Mouse (Mus musculus): ENCODE data around the gene Hscb. TPM values are rescaled to one million over a fixed set of nuclear protein-coding genes. Genes with fewer than 3 reads are reported as not detected.
"Not testable (repeated sequence)": the region's sequence is repeated elsewhere in the genome, so short reads cannot be mapped to it uniquely, and the experiment has no call there.

Hscb gene
- polyA plus RNA-seq, 1 experiment from 2014 or later = 41.5 TPM

- H3K27ac ChIP-seq (ENCODE audit: low read depth) = peak overlapping the region; percentile 83
- peak overlapping the region; percentile 93 for H3K4me2 ChIP-seq (ENCODE audit: low read depth, low read length)
- WGBS (ENCODE audit: insufficient replicate concordance) = 4% methylated on average over 28 of the region's 28 CpGs
- H3K4me3 ChIP-seq (ENCODE audit: low read depth, low read length) = peak overlapping the region; percentile 91
- no peaks in the 10 kb centered on the region for H3K27me3 ChIP-seq (ENCODE audit: insufficient read depth, low read length)
- no peaks in the 10 kb centered on the region for H3K9me3 ChIP-seq (ENCODE audit: low read length)
- peak; percentile 31 for DNase-seq
- peak; percentile 43 for ATAC-seq
- TF ChIP-seq CTCF (IDR thresholded peaks at IDR 0.05; ENCODE audit: low read depth) = no peak
- peak; percentile 55; the same call in 1 of the 2 replicates for TF ChIP-seq EP300 (IDR thresholded peaks at IDR 0.05; ENCODE audit: low read depth)
- peak overlapping the region; percentile 81 for H3K9ac ChIP-seq (replicated peaks)
- H3K36me3 ChIP-seq (replicated peaks; ENCODE audit: insufficient read depth, low read length) = peaks cover 19% of the 10 kb centered on the region
- peaks cover 14% of the 10 kb centered on the region for H3K4me1 ChIP-seq (ENCODE audit: insufficient read depth)
Observed at GRCm38 (mm10) chr5:110839038-110839677, 419 bp downstream of the Hscb start.

- peak overlapping the region; percentile 93 for H3K4me2 ChIP-seq (ENCODE audit: low read depth, low read length)
- H3K27me3 ChIP-seq (ENCODE audit: insufficient read depth, low read length); ATAC-seq; DNase-seq; H3K9me3 ChIP-seq (ENCODE audit: low read length): not testable (repeated sequence)
- 59% methylated on average over 5 of the region's 5 CpGs for WGBS (ENCODE audit: insufficient replicate concordance)
- H3K9ac ChIP-seq (replicated peaks) = peak overlapping the region; percentile 81
- peak overlapping the region; percentile 83 for H3K27ac ChIP-seq (ENCODE audit: low read depth)
- H3K36me3 ChIP-seq (replicated peaks; ENCODE audit: insufficient read depth, low read length) = peaks cover 23% of the 10 kb centered on the region
- H3K4me1 ChIP-seq (ENCODE audit: insufficient read depth) = peaks cover 18% of the 10 kb centered on the region
- peak overlapping the region; percentile 91 for H3K4me3 ChIP-seq (ENCODE audit: low read depth, low read length)
Observed at GRCm38 (mm10) chr5:110838016-110838415, 1.6 kb downstream of the Hscb start.

- TF ChIP-seq CTCF (IDR thresholded peaks at IDR 0.05; ENCODE audit: low read depth) (peak; percentile 86), EP300 (IDR thresholded peaks at IDR 0.05; ENCODE audit: low read depth) (peak; percentile 97)
- peak overlapping the region; percentile 61 for H3K4me2 ChIP-seq (ENCODE audit: low read depth, low read length)
- no peaks in the 10 kb centered on the region for H3K9me3 ChIP-seq (ENCODE audit: low read length)
- peak overlapping the region; percentile 30 for H3K4me3 ChIP-seq (ENCODE audit: low read depth, low read length)
- 17% methylated on average over 3 of the region's 3 CpGs for WGBS (ENCODE audit: insufficient replicate concordance)
- H3K27me3 ChIP-seq (ENCODE audit: insufficient read depth, low read length) = no peaks in the 10 kb centered on the region
- H3K36me3 ChIP-seq (replicated peaks; ENCODE audit: insufficient read depth, low read length) = peaks cover 15% of the 10 kb centered on the region
- H3K27ac ChIP-seq (ENCODE audit: low read depth) = peak overlapping the region; percentile 83
- ATAC-seq (peak; percentile 69), DNase-seq (peak; percentile 81)
- H3K4me1 ChIP-seq (ENCODE audit: insufficient read depth) = peaks cover 13% of the 10 kb centered on the region
- H3K9ac ChIP-seq (replicated peaks) = peak overlapping the region; percentile 55
Observed at GRCm38 (mm10) chr5:110835959-110836358, 3.6 kb downstream of the Hscb start.

- WGBS (ENCODE audit: insufficient replicate concordance) = 94% methylated on average over 5 of the region's 5 CpGs
- no peak overlapping the region for H3K27ac ChIP-seq (ENCODE audit: low read depth)
- no peak for ATAC-seq
- H3K36me3 ChIP-seq (replicated peaks; ENCODE audit: insufficient read depth, low read length) = peaks cover 30% of the 10 kb centered on the region
- H3K4me1 ChIP-seq (ENCODE audit: insufficient read depth) = peaks cover 9% of the 10 kb centered on the region; the same call in 1 of the 2 replicates
- DNase-seq = no peak
- H3K4me3 ChIP-seq (ENCODE audit: low read depth, low read length) = no peak overlapping the region
- no peaks in the 10 kb centered on the region for H3K27me3 ChIP-seq (ENCODE audit: insufficient read depth, low read length)
- H3K9ac ChIP-seq (replicated peaks) = no peak overlapping the region
- no peaks in the 10 kb centered on the region for H3K9me3 ChIP-seq (ENCODE audit: low read length)
- no peak for TF ChIP-seq EP300 (IDR thresholded peaks at IDR 0.05; ENCODE audit: low read depth)
- no peak for TF ChIP-seq CTCF (IDR thresholded peaks at IDR 0.05; ENCODE audit: low read depth)
- no peak overlapping the region for H3K4me2 ChIP-seq (ENCODE audit: low read depth, low read length)
Observed at GRCm38 (mm10) chr5:110831036-110831720, 8.4 kb downstream of the Hscb start.

- ATAC-seq = no peak
Observed at GRCm38 (mm10) chr5:110827576-110827975, 12.0 kb downstream of the Hscb start.

GRCm38 (mm10) chr5:110826781-110827495 is 12.6 kb downstream of the Hscb start:
- DNase-seq (no peak), ATAC-seq (no peak)
- Histone ChIP-seq H3K36me3 (replicated peaks; ENCODE audit: insufficient read depth, low read length) (peaks cover 22% of the 10 kb centered on the region), H3K9me3 (ENCODE audit: low read length) (no peaks in the 10 kb centered on the region), H3K9ac (replicated peaks) (no peak overlapping the region), H3K27ac (ENCODE audit: low read depth) (0 out of 2 replicates have a peak overlapping the region, but pooled peaks have one; percentile 34), H3K27me3 (ENCODE audit: insufficient read depth, low read length) (no peaks in the 10 kb centered on the region), H3K4me1 (ENCODE audit: insufficient read depth) (no peaks in the 10 kb centered on the region), H3K4me2 (ENCODE audit: low read depth, low read length) (no peak overlapping the region), H3K4me3 (ENCODE audit: low read depth, low read length) (no peak overlapping the region)
- WGBS (ENCODE audit: insufficient replicate concordance) = 81% methylated on average over 8 of the region's 8 CpGs
- TF ChIP-seq CTCF (IDR thresholded peaks at IDR 0.05; ENCODE audit: low read depth) (no peak), EP300 (IDR thresholded peaks at IDR 0.05; ENCODE audit: low read depth) (no peak)

More at GRCm38 (mm10) chr5:110827576-110827975, 12.0 kb downstream of the Hscb start:
- Histone ChIP-seq H3K27ac (ENCODE audit: low read depth) (no peak overlapping the region), H3K9ac (replicated peaks) (no peak overlapping the region), H3K4me2 (ENCODE audit: low read depth, low read length) (no peak overlapping the region), H3K4me1 (ENCODE audit: insufficient read depth) (no peaks in the 10 kb centered on the region), H3K4me3 (ENCODE audit: low read depth, low read length) (no peak overlapping the region), H3K9me3 (ENCODE audit: low read length) (no peaks in the 10 kb centered on the region), H3K27me3 (ENCODE audit: insufficient read depth, low read length) (no peaks in the 10 kb centered on the region), H3K36me3 (replicated peaks; ENCODE audit: insufficient read depth, low read length) (peaks cover 22% of the 10 kb centered on the region)
- no peak for DNase-seq
- TF ChIP-seq CTCF (IDR thresholded peaks at IDR 0.05; ENCODE audit: low read depth) (no peak), EP300 (IDR thresholded peaks at IDR 0.05; ENCODE audit: low read depth) (no peak)
- WGBS (ENCODE audit: insufficient replicate concordance) = 74% methylated on average over 5 of the region's 5 CpGs
